Mouse (Mus musculus) CH12.LX (cell line): ENCODE data around the gene Efr3b. TPM values are rescaled to one million over a fixed set of nuclear protein-coding genes. Genes with fewer than 3 reads are reported as not detected.

Source experiments
- DNase-seq: peaks from one replicate; pipeline ENCODE4 v3.0.0-alpha.2; 2013; ENCODE audit errors: extremely low read depth
- H3K27ac ChIP-seq: 2 replicates; pipeline ENCODE4 v1.5.1; 2012; ENCODE audit warnings: low read depth, mild to moderate bottlenecking, control low read depth, moderate library complexity; ENCODE audit not compliant: insufficient read depth
- H3K27me3 ChIP-seq: replicated peaks from 2 replicates; pipeline ENCODE3; 2012; ENCODE audit warnings: inconsistent platforms
- H3K36me3 ChIP-seq, 2 experiments: replicated peaks in 1 of 2; 2 replicates each; pipeline versions ENCODE3 to v1.6.1; 2012; ENCODE audit warnings: inconsistent platforms in 1 of 2, low read length in 1 of 2, mild to moderate bottlenecking in 1 of 2, mixed read lengths in 1 of 2, moderate library complexity in 1 of 2; ENCODE audit not compliant: control insufficient read depth in 1 of 2, insufficient read depth in 1 of 2
- H3K4me1 ChIP-seq, 2 experiments: 2 replicates each; pipeline ENCODE4 v1.6.1; 2012; ENCODE audit warnings: inconsistent platforms in 1 of 2, moderate library complexity in 1 of 2; ENCODE audit not compliant: insufficient read depth in 2 of 2, control insufficient read depth in 1 of 2
- H3K4me2 ChIP-seq: 2 replicates; pipeline ENCODE4 v1.6.1; 2012; ENCODE audit warnings: low read depth, mild to moderate bottlenecking, control low read depth; ENCODE audit not compliant: poor library complexity, insufficient read depth, severe bottlenecking
- H3K4me3 ChIP-seq, 3 experiments: fragments of 150-350 bp in 1 of 3; sonication (generic) in 1 of 3; replicated peaks in 1 of 3; 2 replicates each; pipeline versions ENCODE3 to v1.5.1; 2011 to 2012; ENCODE audit warnings: low read depth in 2 of 3, low read length in 2 of 3, mild to moderate bottlenecking in 2 of 3, moderate library complexity in 2 of 3, control low read depth in 1 of 3, improper control_type of control experiment in 1 of 3, inconsistent platforms in 1 of 3, mixed read lengths in 1 of 3; ENCODE audit not compliant: poor library complexity in 1 of 3
- H3K79me2 ChIP-seq: replicated peaks from 2 replicates; pipeline ENCODE4 v1.6.1; 2012; ENCODE audit warnings: mild to moderate bottlenecking, moderate library complexity; ENCODE audit not compliant: control insufficient read depth, poor library complexity, insufficient read depth, severe bottlenecking; ENCODE audit errors: extremely low read depth
- H3K9ac ChIP-seq: 2 replicates; pipeline ENCODE4 v1.6.1; 2012; ENCODE audit warnings: low read depth, mild to moderate bottlenecking, control low read depth, moderate library complexity; ENCODE audit not compliant: insufficient read depth
- H3K9me3 ChIP-seq: replicated peaks from 2 replicates; pipeline ENCODE3; 2012; ENCODE audit warnings: low read length, inconsistent platforms, mixed read lengths
- BHLHE40 ChIP-seq: IDR thresholded peaks from 2 replicates; pipeline ENCODE4 v1.6.1; 2011; ENCODE audit warnings: mild to moderate bottlenecking, low read depth, low read length, improper control_type of control experiment
- CHD1 ChIP-seq: IDR thresholded peaks from 2 replicates; pipeline ENCODE4 v1.6.1; 2012; ENCODE audit warnings: low read depth, low read length, improper control_type of control experiment, inconsistent platforms
- CHD2 ChIP-seq: IDR thresholded peaks from 2 replicates; pipeline ENCODE4 v1.6.1; 2011; ENCODE audit warnings: low read length, improper control_type of control experiment
- IRF4 ChIP-seq: IDR thresholded peaks from 2 replicates; pipeline ENCODE4 v1.6.1; 2014; ENCODE audit warnings: low read depth, mild to moderate bottlenecking, inconsistent platforms, low read length, improper control_type of control experiment
- KAT2A ChIP-seq: IDR thresholded peaks from 2 replicates; pipeline ENCODE4 v1.6.1; 2012; ENCODE audit warnings: low read length, improper control_type of control experiment, inconsistent platforms; ENCODE audit not compliant: insufficient replicate concordance
- MAX ChIP-seq: IDR thresholded peaks from 2 replicates; pipeline ENCODE4 v1.6.1; 2011; ENCODE audit warnings: low read length, improper control_type of control experiment
- MAZ ChIP-seq: IDR thresholded peaks from 2 replicates; pipeline ENCODE4 v1.6.1; 2012; ENCODE audit warnings: low read depth, mild to moderate bottlenecking, inconsistent platforms, low read length, improper control_type of control experiment, moderate library complexity
- MXI1 ChIP-seq: IDR thresholded peaks from 2 replicates; pipeline ENCODE4 v1.6.1; 2011; ENCODE audit warnings: mild to moderate bottlenecking, low read depth, low read length, improper control_type of control experiment
- NELFE ChIP-seq: IDR thresholded peaks from 2 replicates; pipeline ENCODE4 v1.6.1; 2011; ENCODE audit warnings: low read depth, low read length, improper control_type of control experiment
- NRF1 ChIP-seq: IDR thresholded peaks from 2 replicates; pipeline ENCODE4 v1.6.1; 2014; ENCODE audit warnings: low read depth, mild to moderate bottlenecking, inconsistent platforms, low read length, improper control_type of control experiment, moderate library complexity
- PAX5 ChIP-seq: IDR thresholded peaks from 2 replicates; pipeline ENCODE4 v1.6.1; 2012; ENCODE audit warnings: low read length, inconsistent platforms, mixed read lengths
- POLR2A ChIP-seq: IDR thresholded peaks from 2 replicates; pipeline ENCODE4 v1.6.1; 2011; ENCODE audit warnings: low read depth, mild to moderate bottlenecking, improper control_type of control experiment, low read length
- RAD21 ChIP-seq: IDR thresholded peaks from 2 replicates; pipeline ENCODE4 v1.6.1; 2011; ENCODE audit warnings: low read depth, mild to moderate bottlenecking, low read length, improper control_type of control experiment, moderate library complexity
- SMC3 ChIP-seq: IDR thresholded peaks from 2 replicates; pipeline ENCODE4 v1.6.1; 2011; ENCODE audit warnings: low read depth, low read length, improper control_type of control experiment
- USF2 ChIP-seq: conservative IDR thresholded peaks from 2 replicates; pipeline ENCODE4 v1.6.1; 2011; ENCODE audit warnings: low read depth, low read length, improper control_type of control experiment
- ZC3H11A ChIP-seq: IDR thresholded peaks from 2 replicates; pipeline ENCODE4 v1.6.1; 2012; ENCODE audit warnings: low read depth, mild to moderate bottlenecking, inconsistent platforms, low read length, improper control_type of control experiment
- ZKSCAN1 ChIP-seq: IDR thresholded peaks from 2 replicates; pipeline ENCODE4 v1.6.1; 2012; ENCODE audit warnings: low read depth, inconsistent platforms, low read length, improper control_type of control experiment, borderline replicate concordance
- dilution Hi-C: fragments of 300-500 bp; cut with MboI; formaldehyde crosslinking; loops from 2 replicates; pipeline ENCODE4 v1.14.3; 2020; ENCODE audit warnings: low sequenced_read_pairs; ENCODE audit not compliant: extremely low pct_unique_long_range_greater_than_20kb, extremely low pct_ligation_motif_present
- in situ Hi-C: fragments of 300-500 bp; cut with MboI; formaldehyde crosslinking; loops from 3 replicates; pipeline ENCODE4 v1.14.3; 2019; ENCODE audit warnings: low sequenced_read_pairs, low pct_ligation_motif_present, low pct_unique_long_range_greater_than_20kb, mixed read lengths
- polyA plus RNA-seq: library from polyadenylated mRNA; unstranded; fragments of >175 nt; gene quantifications from 2 replicates; pipeline ENCODE4 v1.2.1, GENCODE M21; 2012; ENCODE audit warnings: low read depth; ENCODE audit not compliant: insufficient read length
- total RNA-seq, 2 experiments: library from RNA; depleted of rRNA; stranded (reverse); fragments of 300-350 nt in 1 of 2; fragments of >200 nt in 1 of 2; gene quantifications; 2 replicates each; pipeline ENCODE4 v1.2.3; 2012 to 2014

The Efr3b gene
- total and polyA plus RNA-seq, 3 experiments = 0.68 to 2.1 (median 0.82) TPM

- no peak overlapping the region for H3K9ac ChIP-seq
- dilution Hi-C loops (no loop called here), in situ Hi-C loops (no loop called here)
- no peak overlapping the region for H3K4me3 ChIP-seq
- H3K36me3 ChIP-seq = no peaks in the 10 kb centered on the region
- peaks cover 0 to 9% of the 10 kb centered on the region in 2 experiments; a peak in 2 of 4 replicates for H3K4me1 ChIP-seq
- H3K27me3 ChIP-seq = peaks cover under 1% of the 10 kb centered on the region
- no peak for DNase-seq
- no peaks in the 10 kb centered on the region for H3K9me3 ChIP-seq
- TF ChIP-seq RAD21 (no peak), KAT2A (no peak), MAZ (no peak), CHD1 (no peak), SMC3 (no peak), IRF4 (no peak), PAX5 (no peak), MAX (no peak)
- no peaks in the 10 kb centered on the region for H3K79me2 ChIP-seq
- H3K27ac ChIP-seq = no peak overlapping the region
- no peak overlapping the region for H3K4me2 ChIP-seq
Measured at GRCm38 (mm10) chr12:3989943-3990342, 48.8 kb downstream of the Efr3b start.

GRCm38 (mm10) chr12:3984446-3984845, 54.3 kb downstream of the Efr3b start:
- Histone ChIP-seq H3K36me3 (no peaks in the 10 kb centered on the region), H3K79me2 (no peaks in the 10 kb centered on the region), H3K27me3 (no peaks in the 10 kb centered on the region), H3K9ac (no peak overlapping the region), H3K4me1 (peaks cover 3 to 33% of the 10 kb centered on the region in 2 experiments; a peak in 2 of 4 replicates), H3K27ac (no peak overlapping the region), H3K4me3 (no peak overlapping the region), H3K9me3 (no peaks in the 10 kb centered on the region), H3K4me2 (no peak overlapping the region)
- in situ Hi-C loops (loop anchor here (5.0 kb wide), 1 partner anchor 93 kb away; no protein-coding TSS in a partner anchor), dilution Hi-C loops (no loop called here)
- no peak for DNase-seq
- TF ChIP-seq RAD21 (no peak), SMC3 (no peak), BHLHE40 (no peak), IRF4 (no peak), POLR2A (no peak), NRF1 (no peak), MXI1 (no peak), MAZ (no peak), ZC3H11A (no peak), ZKSCAN1 (no peak), CHD2 (no peak), NELFE (no peak), USF2 (no peak)
- TF ChIP-seq, all 38 proteins: peak for 0
